Mouse (Mus musculus) lung, postnatal 10 days (tissue): ENCODE data around the gene Cited1.

Experiments
- DNase-seq: peaks from one replicate; pipeline ENCODE4 v3.0.0; 2021

The Cited1 gene

GRCm38 (mm10) chrX:102251937-102252860 is at the start of gene Cited1:
Gene Cited1 (minus strand): TSS chrX:102252181.
- DNase-seq: peak; percentile 64

- no peak for DNase-seq
Observed at GRCm38 (mm10) chrX:102284889-102285288, 32.9 kb upstream of the Cited1 start.

- DNase-seq: no peak
Observed at GRCm38 (mm10) chrX:102262620-102263345, 10.8 kb upstream of the Cited1 start.

- DNase-seq: no peak
Observed at GRCm38 (mm10) chrX:102259772-102260171, 7.8 kb upstream of the Cited1 start.

- peak; percentile 44 for DNase-seq
Observed at GRCm38 (mm10) chrX:102253892-102254291, 1.9 kb upstream of the Cited1 start.

GRCm38 (mm10) chrX:102251221-102251936 is 602 bp downstream of the Cited1 start:
- peak; percentile 2 for DNase-seq

GRCm38 (mm10) chrX:102250891-102251170 is 1.1 kb downstream of the Cited1 start:
- no peak for DNase-seq

DNA sequence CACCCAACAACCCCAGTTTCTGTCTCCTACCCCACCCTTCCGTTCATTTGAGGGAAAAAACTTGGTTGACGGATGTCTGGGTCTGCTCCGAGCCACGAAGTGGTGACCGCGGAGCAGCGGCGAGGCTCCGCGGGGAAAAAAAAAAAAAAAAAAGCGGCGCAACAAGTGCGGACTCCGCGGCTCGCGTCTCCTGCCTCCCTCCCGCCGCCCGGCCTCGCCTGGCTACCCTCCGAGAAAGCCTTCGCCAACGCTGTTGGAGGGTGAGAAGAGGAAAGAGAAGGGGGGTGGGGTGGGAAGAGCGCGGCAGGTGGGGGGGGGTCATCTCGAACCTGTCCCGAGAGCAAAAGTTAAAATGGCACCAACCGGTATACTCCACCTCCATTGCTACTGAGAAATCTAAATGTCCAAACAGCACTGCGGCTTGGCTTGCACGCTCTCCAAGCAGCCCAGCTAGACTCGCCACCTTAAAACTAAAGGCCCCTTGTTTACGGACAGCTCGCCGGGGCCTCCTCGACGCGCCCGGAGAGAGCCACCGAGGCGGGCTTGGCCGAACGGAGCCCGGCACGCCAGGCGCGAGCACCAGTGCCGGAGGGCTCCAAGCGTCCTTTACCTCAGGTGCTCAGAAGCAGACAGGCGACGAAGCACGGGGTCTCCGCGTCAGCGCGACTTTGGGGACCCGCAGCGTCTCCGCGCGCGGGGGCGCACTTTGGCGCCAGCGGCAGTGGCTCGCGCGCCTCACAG is 1.7 kb downstream of the Cited1 start:
- DNase-seq: peak; percentile 1

DNA sequence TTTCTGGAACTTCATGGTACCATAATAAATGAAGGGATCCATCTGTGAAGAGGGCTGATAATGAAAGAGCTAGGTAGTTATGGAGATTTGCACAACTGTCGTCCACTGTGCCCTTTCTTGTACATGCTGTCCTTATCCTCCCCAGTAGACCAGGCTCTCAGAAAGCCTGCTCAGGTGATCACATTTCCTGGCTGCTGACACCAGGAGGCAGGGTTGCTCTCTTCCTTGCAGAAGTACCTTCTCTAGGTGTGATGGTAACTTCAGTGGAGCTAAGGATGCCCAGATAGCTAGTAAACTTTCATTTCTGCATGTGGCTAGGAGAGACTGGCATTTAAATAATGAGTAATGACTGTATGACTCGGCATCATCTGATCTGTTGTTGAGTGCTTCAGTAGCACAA is 7.6 kb downstream of the Cited1 start:
- no peak for DNase-seq

GRCm38 (mm10) chrX:102219126-102219525 is 32.9 kb downstream of the Cited1 start:
- peak; percentile 24 for DNase-seq

- peak; percentile 19 for DNase-seq
Observed at GRCm38 (mm10) chrX:102215356-102215755, 36.6 kb downstream of the Cited1 start.
